Mouse (Mus musculus): Measurements from ENCODE around the gene Bsdc1. TPM values are rescaled to one million over a fixed set of nuclear protein-coding genes. Genes with fewer than 3 reads are reported as not detected.

Gene Bsdc1
- polyA plus RNA-seq, 2 experiments = 34.7 to 52.1 TPM

GRCm38 (mm10) chr4:129479863-129480262, 18.5 kb downstream of the Bsdc1 start:
- ATAC-seq (ENCODE audit: insufficient read depth) (no peak), DNase-seq (ENCODE audit: low read depth in 3 of 3, low spot score in 3 of 3) (no peak)
- no peak overlapping the region for H3K27ac ChIP-seq
- peaks cover 94% of the 10 kb centered on the region for H3K36me3 ChIP-seq (replicated peaks; ENCODE audit: control insufficient read depth, insufficient read depth, low read depth)
- no peaks in the 10 kb centered on the region for H3K27me3 ChIP-seq (ENCODE audit: control insufficient read depth, insufficient read depth, low read length)
- H3K9me3 ChIP-seq (ENCODE audit: control insufficient read depth, low read length) = no peaks in the 10 kb centered on the region
- 90% methylated on average over 3 of the region's 3 CpGs for WGBS (ENCODE audit: insufficient replicate concordance)
- H3K9ac ChIP-seq (replicated peaks) = no peak overlapping the region
- H3K4me3 ChIP-seq (ENCODE audit: insufficient read depth in 1 of 2, low read depth in 2 of 2, low read length in 2 of 2) = no peak overlapping the region
- H3K4me2 ChIP-seq (ENCODE audit: low read depth) = no peak overlapping the region
- TF ChIP-seq EP300 (IDR thresholded peaks at IDR 0.05; ENCODE audit: low read depth) (no peak), CTCF (IDR thresholded peaks at IDR 0.05; ENCODE audit: low read depth) (no peak)
- no peaks in the 10 kb centered on the region for H3K4me1 ChIP-seq (replicated peaks; ENCODE audit: control insufficient read depth in 2 of 2, insufficient read depth in 2 of 2, low read length in 1 of 2)

GRCm38 (mm10) chr4:129481090-129481489, 19.7 kb downstream of the Bsdc1 start:
- 73% methylated on average over 1 of the region's 1 CpGs for WGBS (ENCODE audit: insufficient replicate concordance)
- no peaks in the 10 kb centered on the region for H3K9me3 ChIP-seq (ENCODE audit: control insufficient read depth, low read length)
- H3K36me3 ChIP-seq (replicated peaks; ENCODE audit: control insufficient read depth, insufficient read depth, low read depth) = peaks cover 94% of the 10 kb centered on the region
- H3K27ac ChIP-seq = no peak overlapping the region
- ATAC-seq (ENCODE audit: insufficient read depth) = no peak
- no peak overlapping the region for H3K4me3 ChIP-seq (ENCODE audit: insufficient read depth in 1 of 2, low read depth in 2 of 2, low read length in 2 of 2)
- no peak overlapping the region for H3K9ac ChIP-seq (replicated peaks)
- no peaks in the 10 kb centered on the region for H3K27me3 ChIP-seq (ENCODE audit: control insufficient read depth, insufficient read depth, low read length)
- no peaks in the 10 kb centered on the region for H3K4me1 ChIP-seq (replicated peaks; ENCODE audit: control insufficient read depth in 2 of 2, insufficient read depth in 2 of 2, low read length in 1 of 2)
- no peak for TF ChIP-seq CTCF (IDR thresholded peaks at IDR 0.05; ENCODE audit: low read depth)
- TF ChIP-seq EP300 (IDR thresholded peaks at IDR 0.05; ENCODE audit: low read depth) = no peak
- H3K4me2 ChIP-seq (ENCODE audit: low read depth) = no peak overlapping the region
- no peak for DNase-seq (ENCODE audit: low read depth in 3 of 3, low spot score in 3 of 3)

GRCm38 (mm10) chr4:129490972-129491880, 29.8 kb downstream of the Bsdc1 start, which contains the start of the genes Tssk3 and Fam229a:
Tssk3 (minus strand) TSS chr4:129491022.
Fam229a (plus strand) TSS chr4:129491190.
- no peak within 1 kb of the TSS for H3K9ac ChIP-seq (replicated peaks)
- no peak for DNase-seq (ENCODE audit: low read depth in 3 of 3, low spot score in 3 of 3)
- TF ChIP-seq CTCF (IDR thresholded peaks at IDR 0.05; ENCODE audit: low read depth) (0 out of 2 replicates have a peak, but pooled peaks have one; percentile 28), EP300 (IDR thresholded peaks at IDR 0.05; ENCODE audit: low read depth) (no peak)
- peaks cover 24% of the 10 kb centered on the region for H3K27me3 ChIP-seq (ENCODE audit: control insufficient read depth, insufficient read depth, low read length)
- H3K4me1 ChIP-seq (replicated peaks; ENCODE audit: control insufficient read depth in 2 of 2, insufficient read depth in 2 of 2, low read length in 1 of 2) = peaks cover 0 to 4% of the 10 kb centered on the region in 2 experiments; a peak in 2 of 4 replicates
- H3K9me3 ChIP-seq (ENCODE audit: control insufficient read depth, low read length) = no peaks in the 10 kb centered on the region
- H3K36me3 ChIP-seq (replicated peaks; ENCODE audit: control insufficient read depth, insufficient read depth, low read depth) = peaks cover 26% of the 10 kb centered on the region
- peak within 1 kb of the TSS; percentile 30 for H3K4me2 ChIP-seq (ENCODE audit: low read depth)
- ATAC-seq (ENCODE audit: insufficient read depth) = no peak
- 0 out of 4 replicates have a peak within 1 kb of the TSS, but pooled peaks of 1 of the 2 experiments have one; percentile 8 for H3K4me3 ChIP-seq (ENCODE audit: insufficient read depth in 1 of 2, low read depth in 2 of 2, low read length in 2 of 2)
- H3K27ac ChIP-seq = no peak within 1 kb of the TSS
- WGBS (ENCODE audit: insufficient replicate concordance) = 12% methylated on average over 70 of the region's 70 CpGs

GRCm38 (mm10) chr4:129494681-129495080, 33.3 kb downstream of the Bsdc1 start:
- no peak for DNase-seq (ENCODE audit: low read depth in 3 of 3, low spot score in 3 of 3)
- Histone ChIP-seq H3K9ac (replicated peaks) (no peak overlapping the region), H3K4me3 (ENCODE audit: insufficient read depth in 1 of 2, low read depth in 2 of 2, low read length in 2 of 2) (no peak overlapping the region), H3K27me3 (ENCODE audit: control insufficient read depth, insufficient read depth, low read length) (peaks cover 24% of the 10 kb centered on the region), H3K4me1 (replicated peaks; ENCODE audit: control insufficient read depth in 2 of 2, insufficient read depth in 2 of 2, low read length in 1 of 2) (peaks cover 0 to 11% of the 10 kb centered on the region in 2 experiments; a peak in 2 of 4 replicates), H3K9me3 (ENCODE audit: control insufficient read depth, low read length) (no peaks in the 10 kb centered on the region), H3K36me3 (replicated peaks; ENCODE audit: control insufficient read depth, insufficient read depth, low read depth) (no peaks in the 10 kb centered on the region; the same call in 1 of the 2 replicates), H3K27ac (no peak overlapping the region), H3K4me2 (ENCODE audit: low read depth) (no peak overlapping the region)
- TF ChIP-seq EP300 (IDR thresholded peaks at IDR 0.05; ENCODE audit: low read depth) (no peak), CTCF (IDR thresholded peaks at IDR 0.05; ENCODE audit: low read depth) (peak; percentile 46)
- WGBS (ENCODE audit: insufficient replicate concordance) = 56% methylated on average over 7 of the region's 7 CpGs
- no peak for ATAC-seq (ENCODE audit: insufficient read depth)
